Mouse (Mus musculus): ENCODE results near the gene 1700057G04Rik. TPM values are rescaled to one million over a fixed set of nuclear protein-coding genes. Genes with fewer than 3 reads are reported as not detected.

Gene 1700057G04Rik
- polyA plus RNA-seq (2015; fragmentation: Nextera tagmentation; extraction: Ambion mirVana): not detected in 2 replicates

GRCm38 (mm10) chr9:92309077-92309476 lies at the start of gene 1700057G04Rik:
1700057G04Rik (plus strand) TSS chr9:92309377.
- no peak for ATAC-seq (ENCODE audit: insufficient number of reproducible peaks, insufficient read depth, low FRiP score, low TSS enrichment, low read depth)

GRCm38 (mm10) chr9:92260481-92261159 lies 48.6 kb upstream of the 1700057G04Rik start:
- Histone ChIP-seq H3K4me1 (no peaks in the 10 kb centered on the region), H3K27ac (no peak overlapping the region), H3K4me2 (no peak overlapping the region), H3K27me3 (no peaks in the 10 kb centered on the region), H3K36me3 (0 out of 2 replicates have a peak, but pooled peaks cover 8% of the 10 kb centered on the region), H3K9ac (no peak overlapping the region), H3K4me3 (no peak overlapping the region), H3K9me3 (no peaks in the 10 kb centered on the region)
- ATAC-seq (ENCODE audit: insufficient number of reproducible peaks, insufficient read depth, low FRiP score, low TSS enrichment, low read depth): no peak
- 80% methylated on average over 7 of the region's 7 CpGs for WGBS

More at GRCm38 (mm10) chr9:92309077-92309476, at the start of gene 1700057G04Rik:
- H3K4me2 ChIP-seq: no peak within 1 kb of the TSS
- no peak within 1 kb of the TSS for H3K27ac ChIP-seq
- H3K36me3 ChIP-seq: no peaks in the 10 kb centered on the region
- H3K9ac ChIP-seq: no peak within 1 kb of the TSS
- H3K4me1 ChIP-seq: no peaks in the 10 kb centered on the region
- no peaks in the 10 kb centered on the region for H3K9me3 ChIP-seq
- WGBS: 65% methylated on average over 1 of the region's 1 CpGs
- no peak within 1 kb of the TSS for H3K4me3 ChIP-seq
- H3K27me3 ChIP-seq: no peaks in the 10 kb centered on the region

- Histone ChIP-seq H3K4me1 (no peaks in the 10 kb centered on the region), H3K4me2 (no peak overlapping the region), H3K9ac (no peak overlapping the region), H3K27ac (no peak overlapping the region), H3K9me3 (no peaks in the 10 kb centered on the region), H3K4me3 (no peak overlapping the region), H3K27me3 (no peaks in the 10 kb centered on the region), H3K36me3 (peaks cover 27% of the 10 kb centered on the region)
- WGBS: 90% methylated on average over 4 of the region's 4 CpGs
- ATAC-seq (ENCODE audit: insufficient number of reproducible peaks, insufficient read depth, low FRiP score, low TSS enrichment, low read depth): no peak
Observed at GRCm38 (mm10) chr9:92265719-92266118, 43.5 kb upstream of the 1700057G04Rik start.

GRCm38 (mm10) chr9:92266558-92267171 lies 42.5 kb upstream of the 1700057G04Rik start:
- Histone ChIP-seq H3K27me3 (no peaks in the 10 kb centered on the region), H3K9me3 (no peaks in the 10 kb centered on the region), H3K4me1 (no peaks in the 10 kb centered on the region), H3K27ac (no peak overlapping the region), H3K9ac (no peak overlapping the region), H3K4me2 (no peak overlapping the region), H3K36me3 (peaks cover 27% of the 10 kb centered on the region), H3K4me3 (no peak overlapping the region)
- ATAC-seq (ENCODE audit: insufficient number of reproducible peaks, insufficient read depth, low FRiP score, low TSS enrichment, low read depth): no peak
- 78% methylated on average over 8 of the region's 8 CpGs for WGBS

- no peak overlapping the region for H3K9ac ChIP-seq
- no peaks in the 10 kb centered on the region for H3K4me1 ChIP-seq
- WGBS: 71% methylated on average over 1 of the region's 1 CpGs
- H3K27ac ChIP-seq: no peak overlapping the region
- no peaks in the 10 kb centered on the region for H3K9me3 ChIP-seq
- no peak for ATAC-seq (ENCODE audit: insufficient number of reproducible peaks, insufficient read depth, low FRiP score, low TSS enrichment, low read depth)
- no peak overlapping the region for H3K4me3 ChIP-seq
- no peak overlapping the region for H3K4me2 ChIP-seq
- peaks cover 27% of the 10 kb centered on the region for H3K36me3 ChIP-seq
- H3K27me3 ChIP-seq: no peaks in the 10 kb centered on the region
Observed at GRCm38 (mm10) chr9:92267732-92268131, 41.4 kb upstream of the 1700057G04Rik start.

- no peak overlapping the region for H3K4me2 ChIP-seq
- H3K27me3 ChIP-seq: no peaks in the 10 kb centered on the region
- H3K36me3 ChIP-seq: peaks cover 27% of the 10 kb centered on the region
- no peak overlapping the region for H3K4me3 ChIP-seq
- 95% methylated on average over 5 of the region's 5 CpGs for WGBS
- ATAC-seq (ENCODE audit: insufficient number of reproducible peaks, insufficient read depth, low FRiP score, low TSS enrichment, low read depth): no peak
- no peak overlapping the region for H3K9ac ChIP-seq
- H3K9me3 ChIP-seq: no peaks in the 10 kb centered on the region
- no peak overlapping the region for H3K27ac ChIP-seq
- no peaks in the 10 kb centered on the region for H3K4me1 ChIP-seq
Observed at GRCm38 (mm10) chr9:92269829-92270404, 39.3 kb upstream of the 1700057G04Rik start.

- 35% methylated on average over 4 of the region's 4 CpGs for WGBS
- H3K27me3 ChIP-seq: no peaks in the 10 kb centered on the region
- no peak overlapping the region for H3K4me2 ChIP-seq
- H3K9ac ChIP-seq: no peak overlapping the region
- H3K9me3 ChIP-seq: no peaks in the 10 kb centered on the region
- peaks cover 8% of the 10 kb centered on the region; the same call in 1 of the 2 replicates for H3K4me1 ChIP-seq
- H3K36me3 ChIP-seq: peaks cover 24% of the 10 kb centered on the region
- no peak overlapping the region for H3K4me3 ChIP-seq
- no peak overlapping the region for H3K27ac ChIP-seq
- ATAC-seq (ENCODE audit: insufficient number of reproducible peaks, insufficient read depth, low FRiP score, low TSS enrichment, low read depth): no peak
Observed at GRCm38 (mm10) chr9:92270927-92271326, 38.2 kb upstream of the 1700057G04Rik start.

GRCm38 (mm10) chr9:92272650-92273049 lies 36.5 kb upstream of the 1700057G04Rik start:
- ATAC-seq (ENCODE audit: insufficient number of reproducible peaks, insufficient read depth, low FRiP score, low TSS enrichment, low read depth): no peak
- 86% methylated on average over 4 of the region's 4 CpGs for WGBS
- H3K4me2 ChIP-seq: no peak overlapping the region
- no peak overlapping the region for H3K9ac ChIP-seq
- H3K27ac ChIP-seq: no peak overlapping the region
- H3K9me3 ChIP-seq: no peaks in the 10 kb centered on the region
- H3K27me3 ChIP-seq: no peaks in the 10 kb centered on the region
- peaks cover 24% of the 10 kb centered on the region for H3K36me3 ChIP-seq
- H3K4me1 ChIP-seq: peaks cover 10% of the 10 kb centered on the region; the same call in 1 of the 2 replicates
- H3K4me3 ChIP-seq: no peak overlapping the region

GRCm38 (mm10) chr9:92273271-92273670 lies 35.9 kb upstream of the 1700057G04Rik start:
- peaks cover 18% of the 10 kb centered on the region for H3K36me3 ChIP-seq
- no peak overlapping the region for H3K9ac ChIP-seq
- no peaks in the 10 kb centered on the region for H3K27me3 ChIP-seq
- no peak overlapping the region for H3K4me2 ChIP-seq
- no peak overlapping the region for H3K27ac ChIP-seq
- H3K4me3 ChIP-seq: no peak overlapping the region
- peaks cover 10% of the 10 kb centered on the region; the same call in 1 of the 2 replicates for H3K4me1 ChIP-seq
- 93% methylated on average over 2 of the region's 2 CpGs for whole genome bisulfite sequencing
- ATAC-seq (ENCODE audit: insufficient number of reproducible peaks, insufficient read depth, low FRiP score, low TSS enrichment, low read depth): no peak
- no peaks in the 10 kb centered on the region for H3K9me3 ChIP-seq

- H3K36me3 ChIP-seq: peaks cover 13% of the 10 kb centered on the region
- no peaks in the 10 kb centered on the region for H3K27me3 ChIP-seq
- 74% methylated on average over 6 of the region's 6 CpGs for WGBS
- no peaks in the 10 kb centered on the region for H3K9me3 ChIP-seq
- H3K4me1 ChIP-seq: peaks cover 10% of the 10 kb centered on the region; the same call in 1 of the 2 replicates
- no peak overlapping the region for H3K9ac ChIP-seq
- H3K27ac ChIP-seq: no peak overlapping the region
- ATAC-seq (ENCODE audit: insufficient number of reproducible peaks, insufficient read depth, low FRiP score, low TSS enrichment, low read depth): no peak
- no peak overlapping the region for H3K4me3 ChIP-seq
- H3K4me2 ChIP-seq: no peak overlapping the region
Observed at GRCm38 (mm10) chr9:92273956-92274762, 35.0 kb upstream of the 1700057G04Rik start.
